Mouse (Mus musculus) gastrocnemius, adult 8-10 months (tissue): ENCODE results near the gene Zfp553. TPM values are rescaled to one million over a fixed set of nuclear protein-coding genes. Genes with fewer than 3 reads are reported as not detected.

Source experiments
- DNase-seq, 2 experiments: peaks; one replicate each; pipeline ENCODE4 v3.0.0; 2022; ENCODE audit warnings: low spot score in 2 of 2
- total RNA-seq, 4 experiments: library from RNA; stranded (reverse); gene quantifications; 2 replicates each; pipeline ENCODE4 v1.2.4; 2022

The Zfp553 gene
- total RNA-seq, 4 experiments from 2014 or later: 4.2 to 5.5 (median 4.8) TPM

GRCm38 (mm10) chr7:127271093-127271492, 38.2 kb downstream of the Zfp553 start:
- no peak for DNase-seq

GRCm38 (mm10) chr7:127272566-127272965, 39.7 kb downstream of the Zfp553 start:
- DNase-seq: no peak

DNA sequence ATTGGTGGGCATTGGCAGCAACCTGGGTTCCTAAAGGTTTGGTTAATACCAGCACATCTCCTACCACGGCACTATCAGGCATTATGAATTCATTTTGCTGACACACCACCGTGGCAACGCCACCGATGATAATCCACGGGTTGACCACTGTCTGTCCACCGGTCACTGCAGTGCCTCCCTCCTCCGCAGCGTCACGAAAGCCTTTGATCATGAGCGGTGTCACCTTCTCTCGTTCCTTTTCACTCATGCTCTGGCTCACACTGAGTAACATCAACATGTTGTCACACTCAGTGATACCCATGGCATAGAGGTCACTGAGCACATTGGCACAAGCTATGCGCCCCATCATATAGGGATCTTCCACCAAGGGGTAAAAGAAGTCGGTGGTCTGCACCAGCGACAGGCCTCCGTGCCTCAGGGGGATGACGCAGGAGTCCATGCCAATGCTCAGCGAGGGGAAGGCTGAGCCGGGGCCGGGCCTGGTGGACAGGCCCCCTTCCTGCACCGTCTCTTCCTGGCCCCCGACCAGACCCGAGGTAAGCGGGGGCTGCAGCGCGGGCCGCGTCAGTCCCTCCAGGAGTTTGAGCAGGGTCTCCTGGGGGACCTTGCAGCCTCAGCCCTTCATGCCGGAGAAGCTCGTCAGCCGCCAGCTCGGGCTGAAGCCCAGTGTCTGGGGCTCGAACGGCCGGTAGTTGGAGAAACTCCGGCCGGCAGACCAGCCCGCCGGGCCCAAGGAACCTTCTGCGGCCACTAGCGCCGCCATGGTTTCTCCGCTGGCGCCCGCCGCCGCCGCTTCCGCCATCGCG, 40.5 kb downstream of the Zfp553 start:
- peak; percentile 12 to 19 for DNase-seq

DNA sequence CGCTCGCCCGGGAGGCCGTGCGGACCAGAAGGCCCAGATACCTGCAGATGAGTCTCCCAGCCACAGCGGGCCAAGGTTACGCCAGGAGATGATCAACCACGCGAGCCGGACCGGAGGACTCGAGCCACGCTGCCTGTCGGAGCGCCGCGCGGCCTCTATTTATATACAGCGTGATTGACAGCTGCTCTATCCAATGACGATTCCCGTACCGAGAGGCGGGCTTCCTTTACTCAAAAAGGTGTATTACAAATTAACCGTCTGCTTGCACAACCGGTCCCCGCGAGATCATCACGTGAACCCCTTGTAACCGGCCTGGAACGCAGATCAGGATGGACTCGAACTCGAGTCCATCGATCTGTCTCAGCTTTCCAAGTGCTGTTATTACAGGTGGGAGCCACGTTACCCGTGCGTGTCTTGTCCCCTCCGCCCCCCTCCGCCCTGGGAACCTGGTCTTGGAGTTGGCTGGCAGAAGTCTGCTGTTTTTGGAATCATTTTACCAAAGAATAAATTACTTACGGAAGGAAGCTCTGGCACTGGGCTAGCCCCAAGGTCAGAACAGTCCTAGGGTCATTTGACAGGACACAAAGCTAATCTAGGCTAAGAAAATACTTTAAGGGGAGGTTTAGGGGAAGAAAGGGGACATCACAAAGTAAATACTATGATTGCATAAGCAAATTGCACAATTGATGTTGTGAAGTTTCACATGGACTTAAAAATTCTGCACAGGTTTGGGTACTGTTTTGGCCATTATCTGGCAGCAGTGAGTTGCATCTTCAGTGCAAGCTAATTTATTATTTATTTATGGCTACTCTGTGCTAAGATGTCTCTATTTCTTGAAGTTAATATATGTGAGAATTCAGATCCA, 41.3 kb downstream of the Zfp553 start, which contains the start of gene Sephs2:
Sephs2 (minus strand) TSS at position 131 of the 865 bp plus-strand sequence.
- DNase-seq: peak; percentile 94

DNA sequence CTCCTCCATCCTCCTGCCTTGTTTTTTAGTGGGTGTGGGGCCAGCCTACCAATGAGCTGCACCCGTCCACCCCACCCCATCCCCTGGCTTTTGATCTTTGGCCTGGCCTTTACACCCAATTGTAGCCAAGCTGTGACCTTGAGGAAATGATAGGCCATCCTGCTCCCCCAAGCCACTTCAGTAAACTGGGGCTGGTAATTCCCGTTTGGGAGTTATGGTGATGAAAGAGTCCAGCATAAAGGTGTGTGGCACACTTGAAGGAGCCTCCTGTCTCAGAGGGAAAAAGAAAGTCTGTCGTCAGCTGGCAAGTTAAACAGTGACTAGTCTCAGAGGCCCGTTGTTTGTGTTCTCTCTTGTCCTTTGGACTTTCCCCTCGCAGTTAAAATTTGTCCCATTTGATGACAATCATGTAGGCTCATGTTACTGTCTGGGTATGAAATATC, 43.7 kb downstream of the Zfp553 start:
- DNase-seq: no peak

GRCm38 (mm10) chr7:127278311-127278710, 45.5 kb downstream of the Zfp553 start:
- no peak for DNase-seq

GRCm38 (mm10) chr7:127280092-127280491, 47.2 kb downstream of the Zfp553 start:
- no peak for DNase-seq

DNA sequence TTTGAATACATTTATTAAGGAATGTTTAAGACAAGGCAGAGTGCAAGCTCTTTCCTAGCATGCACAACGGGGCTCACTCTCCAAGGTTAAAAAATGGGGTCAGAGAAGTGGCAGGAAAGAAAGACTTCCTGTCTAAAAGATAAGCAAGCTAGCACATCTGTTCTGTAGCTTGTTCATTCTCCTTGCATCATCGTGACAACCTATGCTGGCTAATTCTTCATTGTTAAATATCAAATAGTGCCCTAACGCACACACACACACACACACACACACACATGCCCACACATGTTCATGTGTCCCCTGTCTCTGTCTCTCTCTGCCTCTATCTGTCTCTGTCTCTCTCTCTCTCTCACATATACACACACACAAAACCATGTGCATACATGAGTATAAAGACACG, 48.3 kb downstream of the Zfp553 start:
- no peak for DNase-seq

DNA sequence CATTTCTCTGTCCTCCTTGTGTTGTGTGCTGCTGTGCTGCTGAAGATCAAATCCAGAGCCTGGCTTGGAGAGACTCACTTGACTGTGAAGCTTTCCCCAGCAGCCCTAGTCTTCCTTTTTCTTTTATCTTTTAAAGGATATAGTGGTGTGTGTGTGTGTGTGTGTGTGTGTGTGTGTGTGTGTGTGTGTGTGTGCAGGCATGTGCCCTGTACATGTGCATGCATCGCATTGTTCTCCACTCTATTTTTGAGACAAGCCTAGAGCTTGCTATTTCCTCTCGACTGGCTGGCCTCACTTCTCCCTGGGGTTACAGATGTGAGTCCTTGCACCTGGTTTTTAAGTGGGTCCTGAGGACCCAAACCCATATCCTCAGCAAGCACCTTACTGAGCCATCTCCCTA, 49.3 kb downstream of the Zfp553 start:
- no peak for DNase-seq

GRCm38 (mm10) chr7:127285154-127285553, 52.3 kb downstream of the Zfp553 start:
- no peak for DNase-seq

Other genes with a start within 250 kb of the Zfp553 start
- 10 to 100 TPM; 26.7 to 48.3 (median 34.8) TPM for gene Mvp, start 218.4 kb upstream of the Zfp553 start, total RNA-seq
- gene Pagr1b, start 216.6 kb upstream of the Zfp553 start, total RNA-seq: under 1 TPM in 1 of 4 experiments, not detected in 3; 0.67 TPM
- 10 to 100 TPM in 1 of 4 experiments, 1 to 10 TPM in 3; 1.3 to 17.6 (median 5.2) TPM for gene Pagr1a, start 215.7 kb upstream of the Zfp553 start, total RNA-seq
- gene Gm42742, start 212.0 kb upstream of the Zfp553 start, total RNA-seq: 10 to 100 TPM in 3 of 4 experiments, 1 to 10 TPM in 1; 4.0 to 20.7 (median 14.7) TPM
- under 1 TPM in 3 of 4 experiments, not detected in 1; 0.31 to 0.72 (median 0.65) TPM for gene Prrt2, start 211.8 kb upstream of the Zfp553 start, total RNA-seq
- 10 to 100 TPM; 67.1 to 73.4 (median 72.5) TPM for gene Maz, start 206.0 kb upstream of the Zfp553 start, total RNA-seq
- 1 to 10 TPM in 1 of 4 experiments, under 1 TPM in 1, not detected in 2; 0.82 to 1.8 TPM for gene Kif22, start 190.6 kb upstream of the Zfp553 start, total RNA-seq
- not detected for gene Zg16, start 145.7 kb upstream of the Zfp553 start, total RNA-seq
- gene AI467606, start 141.7 kb upstream of the Zfp553 start, total RNA-seq: under 1 TPM; 0.12 to 0.74 (median 0.25) TPM
- gene Qprt, start 110.8 kb upstream of the Zfp553 start, total RNA-seq: under 1 TPM in 3 of 4 experiments, not detected in 1; 0.18 to 0.29 (median 0.27) TPM
- gene Spn, start 95.2 kb upstream of the Zfp553 start, total RNA-seq: under 1 TPM in 3 of 4 experiments, not detected in 1; 0.07 to 0.13 (median 0.13) TPM
- gene Cd2bp2, start 37.0 kb upstream of the Zfp553 start, total RNA-seq: 10 to 100 TPM; 25.2 to 35.0 (median 32.7) TPM
- gene Tbc1d10b, start 24.6 kb upstream of the Zfp553 start, total RNA-seq: 10 to 100 TPM; 29.1 to 34.3 (median 32.1) TPM
- over 10,000 TPM; 27,006 to 32,685 (median 27,393) TPM for gene Mylpf, start 24.2 kb upstream of the Zfp553 start, total RNA-seq
- 1 to 10 TPM; 1.0 to 2.8 (median 1.4) TPM for gene Sept1, start 69 bp downstream of the Zfp553 start, total RNA-seq
- 10 to 100 TPM; 13.7 to 21.0 (median 18.3) TPM for gene Zfp771, start 11.2 kb downstream of the Zfp553 start, total RNA-seq
- gene Dctpp1, start 27.6 kb downstream of the Zfp553 start, total RNA-seq: 10 to 100 TPM; 31.3 to 38.3 (median 33.9) TPM
- 10 to 100 TPM; 38.1 to 45.4 (median 41.6) TPM for gene Sephs2, start 41.0 kb downstream of the Zfp553 start, total RNA-seq
- gene Itgal, start 63.2 kb downstream of the Zfp553 start, total RNA-seq: under 1 TPM; 0.07 to 0.25 (median 0.17) TPM
- gene Zfp768, start 112.5 kb downstream of the Zfp553 start, total RNA-seq: 10 to 100 TPM; 39.1 to 55.1 (median 41.1) TPM
- gene Zfp747, start 143.0 kb downstream of the Zfp553 start, total RNA-seq: 1 to 10 TPM; 3.0 to 3.4 (median 3.1) TPM
- 1 to 10 TPM; 1.5 to 2.5 (median 2.1) TPM for gene 9130019O22Rik, start 154.1 kb downstream of the Zfp553 start, total RNA-seq
- gene E430018J23Rik, start 160.6 kb downstream of the Zfp553 start, total RNA-seq: 1 to 10 TPM; 1.6 to 2.2 (median 1.7) TPM
- 1 to 10 TPM; 1.4 to 2.3 (median 1.9) TPM for gene Zfp764, start 173.8 kb downstream of the Zfp553 start, total RNA-seq
- gene Zfp688, start 189.0 kb downstream of the Zfp553 start, total RNA-seq: 1 to 10 TPM; 1.3 to 3.4 (median 2.2) TPM
- gene Zfp689, start 216.1 kb downstream of the Zfp553 start, total RNA-seq: 1 to 10 TPM in 3 of 4 experiments, under 1 TPM in 1; 0.88 to 1.3 (median 1.2) TPM
- 10 to 100 TPM; 14.8 to 18.4 (median 16.7) TPM for gene Prr14, start 226.6 kb downstream of the Zfp553 start, total RNA-seq
- 10 to 100 TPM; 21.9 to 29.3 (median 25.1) TPM for gene Fbrs, start 246.1 kb downstream of the Zfp553 start, total RNA-seq